Mouse (Mus musculus) lung, adult 18-20 months (tissue): ENCODE measurements around the gene Ulk3.
A peak's percentile ranks its signal among the peaks of the same experiment; 100 is the strongest.

Source experiments
- DNase-seq, 2 experiments: peaks; one replicate each; pipeline ENCODE4 v3.0.0; 2022; ENCODE audit warnings: mixed read lengths in 2 of 2

Gene Ulk3

GRCm38 (mm10) chr9:57589224-57590126, at the start of gene Ulk3:
Ulk3 (plus strand) TSS chr9:57589452.
- peak; percentile 87 to 90 for DNase-seq

- DNase-seq = no peak
Measured at GRCm38 (mm10) chr9:57539550-57539949, 49.7 kb upstream of the Ulk3 start.

- peak in 1 of 2 experiments; percentile 45 for DNase-seq
Measured at GRCm38 (mm10) chr9:57541312-57541711, 47.9 kb upstream of the Ulk3 start.

GRCm38 (mm10) chr9:57543951-57544350, 45.3 kb upstream of the Ulk3 start:
- DNase-seq = no peak

- DNase-seq = peak; percentile 42 to 43
Measured at GRCm38 (mm10) chr9:57547287-57547686, 42.0 kb upstream of the Ulk3 start.

DNA sequence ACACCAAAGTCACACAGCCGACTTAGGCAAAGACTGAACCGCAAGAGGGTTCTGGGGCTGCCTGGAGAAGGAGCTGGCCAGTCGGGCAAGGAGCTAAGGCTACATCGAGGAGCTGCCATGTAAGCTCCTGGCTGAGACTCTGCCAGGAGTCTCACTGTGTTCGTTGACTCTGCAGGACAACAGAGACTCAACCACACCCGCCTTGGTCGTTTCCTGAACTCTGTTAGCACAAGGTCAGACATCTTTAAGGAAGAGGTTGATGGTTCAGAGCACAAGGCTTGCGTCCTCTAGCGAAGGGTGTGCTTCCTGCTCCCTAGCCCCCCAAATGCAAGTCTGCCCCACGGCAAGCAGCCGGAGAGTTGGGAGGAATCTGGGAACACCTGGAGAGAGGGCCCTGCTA, 41.4 kb upstream of the Ulk3 start:
- no peak for DNase-seq

DNA sequence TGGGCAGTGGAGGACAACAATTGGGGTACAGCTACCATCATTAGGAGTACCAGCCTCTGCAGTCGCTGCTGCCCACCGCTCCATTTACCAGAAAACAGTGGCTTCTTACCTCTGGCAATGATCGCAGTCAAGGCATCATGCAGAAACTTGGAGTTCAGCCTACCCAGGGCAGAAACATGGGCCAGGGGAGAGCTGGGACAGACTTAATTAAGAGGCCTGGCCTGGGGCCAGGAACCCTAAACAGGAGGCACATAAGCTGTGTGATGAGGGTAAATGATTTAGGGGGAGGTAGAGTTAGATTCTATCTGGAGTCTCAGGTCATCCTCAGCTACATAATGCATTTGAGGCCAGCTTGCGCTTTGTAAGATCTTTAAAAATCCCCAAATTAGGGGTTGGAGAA, 40.1 kb upstream of the Ulk3 start:
- DNase-seq = no peak

DNA sequence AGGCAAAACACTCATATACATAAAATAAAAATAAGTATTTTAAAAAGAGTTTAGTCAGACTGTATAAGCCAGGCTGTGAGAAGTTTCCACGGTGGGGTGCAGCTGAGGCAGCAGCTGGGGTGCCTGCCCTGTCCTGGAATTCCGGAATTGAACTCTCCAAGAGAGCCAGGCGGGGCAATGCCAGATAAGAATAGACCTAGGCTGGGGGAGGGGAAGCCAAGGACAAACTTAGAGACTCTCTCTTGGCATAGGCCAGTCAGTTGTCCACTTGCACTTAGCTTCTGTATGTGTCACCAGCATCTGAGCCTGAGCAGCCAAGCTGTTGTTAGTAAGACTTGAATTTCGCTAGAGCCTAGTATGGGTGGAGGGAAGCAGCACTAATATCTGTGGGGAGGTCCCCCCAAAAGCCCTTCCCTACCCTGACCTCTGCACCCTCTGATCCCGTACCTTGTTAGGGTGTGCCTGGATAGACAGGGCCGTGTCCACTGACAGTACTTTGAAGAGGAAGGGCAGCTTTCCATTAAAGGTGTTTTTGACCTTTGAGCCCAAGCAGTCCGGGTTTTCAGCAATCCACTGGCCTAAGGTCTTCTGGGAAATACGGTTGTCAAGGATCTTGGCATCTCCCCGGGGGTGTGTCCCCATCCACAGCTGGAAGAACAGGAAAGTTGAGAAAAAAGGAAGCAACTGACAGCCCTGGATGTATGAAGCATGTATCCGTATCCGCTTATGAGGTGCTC, 39.0 kb upstream of the Ulk3 start:
- peak; percentile 40 to 54 for DNase-seq

GRCm38 (mm10) chr9:57552139-57552887, 36.9 kb upstream of the Ulk3 start, which contains the start of gene Mpi:
Mpi (minus strand) TSS chr9:57552763.
- DNase-seq = peak; percentile 67 to 71

- no peak for DNase-seq
Measured at GRCm38 (mm10) chr9:57553119-57553518, 36.1 kb upstream of the Ulk3 start.

- no peak for DNase-seq
Measured at GRCm38 (mm10) chr9:57554753-57555152, 34.5 kb upstream of the Ulk3 start.

DNA sequence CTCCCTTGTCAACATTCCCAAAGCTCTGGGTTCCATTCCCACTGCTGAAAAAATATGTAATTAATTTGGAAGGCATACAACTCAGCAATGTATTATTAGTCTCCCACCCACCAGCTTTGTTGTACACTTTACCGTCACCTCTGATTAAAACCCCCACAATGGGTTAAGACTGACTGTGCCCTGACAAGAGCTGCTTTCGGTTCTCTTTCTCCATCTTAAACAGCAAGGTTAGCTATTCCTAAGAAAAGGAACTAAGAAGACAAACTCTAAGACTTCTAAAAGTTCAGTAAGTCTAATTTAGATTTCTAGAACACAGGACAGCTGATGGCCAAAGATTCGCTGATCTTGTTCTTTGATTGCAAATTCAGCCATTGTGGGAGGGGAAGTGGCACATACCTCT, 32.0 kb upstream of the Ulk3 start:
- no peak for DNase-seq

- no peak for DNase-seq
Measured at GRCm38 (mm10) chr9:57558625-57559024, 30.6 kb upstream of the Ulk3 start.

GRCm38 (mm10) chr9:57559568-57559967, 29.7 kb upstream of the Ulk3 start:
- DNase-seq = no peak

DNA sequence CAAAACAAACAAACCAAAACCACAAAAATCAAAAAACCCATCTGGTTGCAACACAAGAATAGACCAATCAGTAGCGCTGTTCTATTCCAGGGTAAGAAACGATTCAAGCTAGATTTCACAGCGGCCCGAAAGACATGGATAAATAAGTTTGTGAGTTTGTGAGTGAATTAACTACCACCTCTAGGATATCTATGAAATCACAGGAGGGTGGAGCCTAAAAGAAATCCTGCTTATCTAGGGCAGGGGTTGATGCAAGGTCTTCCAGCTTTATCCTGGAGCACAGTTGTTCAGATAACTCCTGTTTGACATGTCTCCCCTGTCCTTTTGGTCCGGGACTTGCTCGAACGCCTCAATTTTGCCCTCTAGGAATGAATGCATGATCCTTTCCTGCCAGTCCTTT, 29.0 kb upstream of the Ulk3 start:
- DNase-seq = no peak

GRCm38 (mm10) chr9:57560861-57561710, 28.2 kb upstream of the Ulk3 start, which contains the start of gene Scamp2:
Scamp2 (plus strand) TSS chr9:57560943.
- DNase-seq = peak; percentile 94 to 95

DNA sequence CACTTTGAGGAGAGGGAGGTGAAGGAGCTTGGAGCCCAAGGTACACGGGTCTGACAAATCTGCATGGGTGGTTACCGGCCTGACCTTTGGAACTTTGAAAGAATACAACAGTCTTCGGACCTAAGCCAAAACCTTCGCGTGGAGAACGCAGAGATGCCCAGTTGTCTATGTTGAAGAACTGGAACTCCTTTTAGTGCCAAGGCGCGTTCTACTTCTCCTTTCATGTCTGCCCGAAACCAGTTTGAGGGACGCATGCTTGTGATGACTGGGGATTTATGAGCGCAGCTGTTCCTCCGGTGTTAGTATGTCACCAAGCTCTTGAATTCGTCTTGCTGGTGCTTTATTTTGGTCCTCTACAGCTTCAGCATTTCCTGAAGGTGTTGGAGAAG, 27.5 kb upstream of the Ulk3 start:
- peak in 1 of 2 experiments; percentile 23 for DNase-seq

GRCm38 (mm10) chr9:57562896-57563372, 26.3 kb upstream of the Ulk3 start:
- peak; percentile 48 to 68 for DNase-seq

GRCm38 (mm10) chr9:57564609-57565008, 24.6 kb upstream of the Ulk3 start:
- no peak for DNase-seq

- DNase-seq = peak; percentile 49 to 56
Measured at GRCm38 (mm10) chr9:57565741-57566221, 23.5 kb upstream of the Ulk3 start.

DNA sequence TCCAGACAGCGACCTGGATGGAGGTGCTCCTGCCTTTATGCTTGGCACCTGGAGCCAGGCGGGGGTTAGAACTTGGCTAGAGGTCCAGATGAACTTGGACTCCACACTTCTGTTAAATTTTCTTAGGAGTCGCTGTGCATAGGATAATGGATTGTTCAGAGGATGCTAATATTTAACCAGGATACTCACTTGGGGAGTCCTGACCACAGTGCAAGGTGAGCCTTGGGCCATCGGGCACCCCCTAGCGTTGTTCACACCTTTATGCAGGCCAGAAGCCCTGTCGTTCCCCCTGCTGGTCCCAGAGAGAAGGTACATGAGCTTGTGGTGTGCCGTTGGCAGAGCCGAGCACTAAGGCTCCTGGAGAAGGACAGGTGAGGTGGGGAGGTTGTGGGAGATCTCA, 22.4 kb upstream of the Ulk3 start:
- no peak for DNase-seq

DNA sequence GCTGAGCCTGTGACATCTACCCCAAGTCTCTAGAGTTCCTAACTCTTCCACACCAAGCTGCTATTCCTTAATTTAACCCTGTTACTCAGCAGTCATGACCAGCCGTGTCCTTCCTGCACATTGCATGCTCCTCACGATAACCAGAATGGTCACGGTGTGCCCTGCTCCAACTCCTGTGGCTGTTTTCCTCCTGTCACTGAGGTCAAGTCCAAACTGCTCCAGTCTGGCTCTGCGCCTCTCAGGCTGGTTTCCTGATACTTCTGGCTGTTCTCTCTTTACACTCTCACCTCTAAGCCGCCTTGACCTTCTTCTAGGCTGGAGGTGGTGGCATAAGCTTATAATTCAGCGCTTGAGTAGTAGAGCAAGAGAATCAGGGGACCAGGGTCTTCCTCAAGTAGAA, 20.8 kb upstream of the Ulk3 start:
- no peak for DNase-seq
